Mouse (Mus musculus): ENCODE results near the gene Lcat. TPM values are rescaled to one million over a fixed set of nuclear protein-coding genes. Genes with fewer than 3 reads are reported as not detected.

The Lcat gene
- total RNA-seq, 2 experiments from 2014 or later: 1.0 to 1.1 TPM

- DNase-seq: no peak
- intact Hi-C loops (cut with DNase I): no loop called here
Measured at GRCm38 (mm10) chr8:105897801-105898480, 45.2 kb downstream of the Lcat start.

GRCm38 (mm10) chr8:105893339-105893738 lies 49.8 kb downstream of the Lcat start, which contains the start of gene Nrn1l:
Gene Nrn1l, plus strand, starts transcription at chr8:105893567.
- intact Hi-C loops (cut with DNase I): no loop called here

GRCm38 (mm10) chr8:105892432-105892831 lies 50.8 kb downstream of the Lcat start:
- DNase-seq: no peak
- intact Hi-C loops (cut with DNase I): no loop called here

More at GRCm38 (mm10) chr8:105893339-105893738, 49.8 kb downstream of the Lcat start, which contains the start of gene Nrn1l:
- DNase-seq: peak; percentile 66 to 70

- intact Hi-C loops (cut with DNase I): no loop called here
- peak; percentile 31 to 39 for DNase-seq
Measured at GRCm38 (mm10) chr8:105890870-105891269, 52.3 kb downstream of the Lcat start.

GRCm38 (mm10) chr8:105889756-105890465 lies 53.3 kb downstream of the Lcat start:
- no peak for DNase-seq
- intact Hi-C loops (cut with DNase I): no loop called here

Small RNA genes within 50 kb of the gene (microRNA-seq; reads per million reads assigned to microRNA genes)
- gene Mir7074 (ENCODE audit: borderline number of aligned reads in 2 of 2): 0 reads per million in 2 experiments

Other genes with a start within 250 kb of the Lcat start
- gene Acd, start 242.3 kb downstream of the Lcat start, total RNA-seq (2021): 10 to 100 TPM; 11.7 to 12.3 TPM
- gene Pard6a, start 242.2 kb downstream of the Lcat start, total RNA-seq (2021): 1 to 10 TPM; 7.7 to 8.5 TPM
- not detected for gene 4933405L10Rik, start 235.7 kb downstream of the Lcat start, total RNA-seq (2021)
- gene Enkd1, start 235.2 kb downstream of the Lcat start, total RNA-seq (2021): 1 to 10 TPM; 1.3 to 2.2 TPM
- gene Gfod2, start 184.7 kb downstream of the Lcat start, total RNA-seq (2021): 1 to 10 TPM; 4.0 to 4.1 TPM
- gene Ranbp10, start 116.0 kb downstream of the Lcat start, total RNA-seq (2021): 10 to 100 TPM; 19.8 TPM
- gene Tsnaxip1, start 115.7 kb downstream of the Lcat start, total RNA-seq (2021): not detected
- 1 to 10 TPM; 2.0 to 2.6 TPM for gene Cenpt, start 90.1 kb downstream of the Lcat start, total RNA-seq (2021)
- gene Thap11, start 88.2 kb downstream of the Lcat start, total RNA-seq (2021): 10 to 100 TPM; 26.5 to 28.3 TPM
- gene Nutf2, start 82.8 kb downstream of the Lcat start, total RNA-seq (2021): 10 to 100 TPM; 33.0 to 42.4 TPM
- 10 to 100 TPM; 24.2 to 26.3 TPM for gene Edc4, start 62.5 kb downstream of the Lcat start, total RNA-seq (2021)
- gene Nrn1l, start 49.8 kb downstream of the Lcat start, total RNA-seq (2021): 1 to 10 TPM in 1 of 2 experiments, under 1 TPM in 1; 0.49 to 1.1 TPM
- gene Pskh1, start 42.9 kb downstream of the Lcat start, total RNA-seq (2021): 10 to 100 TPM; 15.1 to 17.2 TPM
- under 1 TPM in 1 of 2 experiments, not detected in 1; 0.43 TPM for gene Ctrl, start 9.5 kb downstream of the Lcat start, total RNA-seq (2021)
- 10 to 100 TPM; 63.6 to 72.7 TPM for gene Psmb10, start 4.9 kb downstream of the Lcat start, total RNA-seq (2021)
- gene Slc12a4, start 22.7 kb upstream of the Lcat start, total RNA-seq (2021): 10 to 100 TPM; 48.0 to 50.3 TPM
- not detected for gene Dpep3, start 36.0 kb upstream of the Lcat start, total RNA-seq (2021)
- 1 to 10 TPM; 7.4 to 7.6 TPM for gene Dus2, start 48.0 kb upstream of the Lcat start, total RNA-seq (2021)
- not detected for gene Dpep2nb, start 62.6 kb upstream of the Lcat start, total RNA-seq (2021)
- 10 to 100 TPM; 10.5 to 11.8 TPM for gene Ddx28, start 68.5 kb upstream of the Lcat start, total RNA-seq (2021)
- gene Nfatc3, start 115.5 kb upstream of the Lcat start, total RNA-seq (2021): 10 to 100 TPM; 20.1 to 20.7 TPM
- gene Esrp2, start 193.6 kb upstream of the Lcat start, total RNA-seq (2021): under 1 TPM; 0.31 to 0.46 TPM
- gene Pla2g15, start 207.0 kb upstream of the Lcat start, total RNA-seq (2021): 1 to 10 TPM; 9.3 to 9.9 TPM
- 10 to 100 TPM; 11.4 to 12.3 TPM for gene Slc7a6, start 225.5 kb upstream of the Lcat start, total RNA-seq (2021)

All from heart, postnatal 36 days (tissue).